In the genomic region with DNA sequence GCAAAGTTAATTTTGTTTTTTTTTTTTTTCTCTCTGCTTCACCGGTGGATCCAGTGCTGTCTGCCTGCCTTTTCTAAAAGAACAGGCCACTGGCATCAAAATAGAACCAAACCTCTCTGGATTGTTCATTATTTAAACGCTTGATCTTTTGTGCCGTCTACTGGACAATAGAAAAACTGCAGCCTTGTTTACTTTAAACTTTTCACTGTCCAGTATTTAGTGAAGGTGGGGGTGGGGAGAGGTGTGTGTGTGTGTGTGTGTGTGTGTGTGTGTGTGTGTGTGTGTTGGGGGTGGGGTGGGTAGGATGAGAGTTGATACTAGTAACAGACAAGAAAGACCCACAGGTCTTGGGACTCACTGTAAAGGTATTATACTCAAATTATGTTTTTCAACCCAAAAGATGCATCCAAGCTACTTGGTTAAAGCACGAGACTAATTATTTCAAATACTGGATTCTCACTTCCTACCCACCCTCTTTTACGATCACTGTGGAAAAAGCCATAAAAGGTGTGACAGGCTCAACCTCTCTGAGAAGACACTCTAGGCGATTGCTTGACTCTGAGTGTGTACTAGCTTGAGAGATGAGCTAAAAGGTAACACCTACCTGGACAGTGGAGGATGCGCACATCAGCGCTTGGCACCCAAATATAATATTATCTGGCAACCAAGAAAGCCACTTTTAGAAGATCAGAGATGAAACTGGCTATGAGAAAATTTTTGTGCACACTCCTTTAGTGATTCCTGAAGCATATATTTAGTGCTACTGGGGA, we compare ENCODE assay signal across 9 mouse cellular contexts. TPM values are rescaled to one million over a fixed set of nuclear protein-coding genes. Genes with fewer than 3 reads are reported as not detected.
DNase-seq lines count a peak whose midpoint lies in the region; ATAC-seq lines count a peak whose summit lies in the region.
"Had no signal": no experiment of that assay in that cellular context is flagged by ENCODE, and none has a peak within 500 bp of the region (broad histone marks: within the 10 kb centered on the region; RNA-seq: fewer than 3 reads in every experiment).

No protein-coding gene starts in this region.

- no peak overlapping the region for H3K4me3 ChIP-seq in heart, embryonic 10.5 days
- no peak overlapping the region for H3K4me3 ChIP-seq in midbrain, embryonic 11.5 days (ENCODE audit: low read depth, low read length)
- no peak overlapping the region for H3K4me3 ChIP-seq in midbrain, embryonic 16.5 days (ENCODE audit: low read depth, low read length)
- H3K4me3 ChIP-seq: embryonic facial prominence, embryonic 13.5 days had no signal

- no peak for ATAC-seq in midbrain, embryonic 11.5 days (ENCODE audit: low FRiP score)
- ATAC-seq in midbrain, embryonic 16.5 days: no peak

- no peak overlapping the region for H3K9ac ChIP-seq in midbrain, embryonic 11.5 days (ENCODE audit: low read length)
- no peak overlapping the region for H3K9ac ChIP-seq in midbrain, embryonic 16.5 days (ENCODE audit: low read depth, low read length)
- H3K9ac ChIP-seq: embryonic facial prominence, embryonic 13.5 days had no signal

- 31% methylated on average over 8 of the region's 8 CpGs for WGBS in heart, embryonic 10.5 days
- 35% methylated on average over 8 of the region's 8 CpGs for WGBS in midbrain, embryonic 11.5 days
- WGBS in midbrain, embryonic 16.5 days: 33% methylated on average over 8 of the region's 8 CpGs

- H3K36me3 ChIP-seq in heart, embryonic 10.5 days: no peaks in the 10 kb centered on the region
- no peaks in the 10 kb centered on the region for H3K36me3 ChIP-seq in midbrain, embryonic 11.5 days (ENCODE audit: control insufficient read depth, insufficient read depth, low read length)
- no peaks in the 10 kb centered on the region for H3K36me3 ChIP-seq in midbrain, embryonic 16.5 days (ENCODE audit: control insufficient read depth, insufficient read depth, low read length)
- H3K36me3 ChIP-seq: embryonic facial prominence, embryonic 13.5 days had no signal

- H3K27ac ChIP-seq in heart, embryonic 10.5 days: no peak overlapping the region; the same call in 1 of the 2 replicates
- H3K27ac ChIP-seq in midbrain, embryonic 11.5 days (ENCODE audit: low read depth, low read length): no peak overlapping the region
- H3K27ac ChIP-seq in midbrain, embryonic 16.5 days (ENCODE audit: low read length): no peak overlapping the region
- H3K27ac ChIP-seq: embryonic facial prominence, embryonic 13.5 days had no signal

- H3K27me3 ChIP-seq in heart, embryonic 10.5 days (ENCODE audit: insufficient read depth, poor library complexity, severe bottlenecking): no peaks in the 10 kb centered on the region
- H3K27me3 ChIP-seq in midbrain, embryonic 11.5 days (ENCODE audit: control insufficient read depth, insufficient read depth, low read length): peaks cover 10% of the 10 kb centered on the region
- H3K27me3 ChIP-seq in midbrain, embryonic 16.5 days (ENCODE audit: control insufficient read depth, insufficient read depth, low read depth, low read length): peaks cover 11% of the 10 kb centered on the region

- peak; percentile 66 to 79 for DNase-seq in heart, adult 18-20 months
- DNase-seq in heart, embryonic 10.5 days (ENCODE audit: low spot score): no peak
- peak; percentile 93 for DNase-seq in midbrain, embryonic 11.5 days (ENCODE audit: low spot score, missing footprints)
- DNase-seq in embryo, embryonic 11 days: peak; percentile 82
- peak; percentile 87 for DNase-seq in retina, postnatal 1 day
- no peak for DNase-seq in urinary bladder, adult 2 months (ENCODE audit: low spot score)
- DNase-seq in T-cell, adult 2 months (ENCODE audit: low spot score): no peak

- H3K9me3 ChIP-seq in heart, embryonic 10.5 days: no peaks in the 10 kb centered on the region
- H3K9me3 ChIP-seq in midbrain, embryonic 11.5 days (ENCODE audit: control insufficient read depth, low read length): no peaks in the 10 kb centered on the region
- H3K9me3 ChIP-seq in midbrain, embryonic 16.5 days (replicated peaks; ENCODE audit: control insufficient read depth, low read length, poor library complexity, severe bottlenecking): no peaks in the 10 kb centered on the region
- H3K9me3 ChIP-seq: embryonic facial prominence, embryonic 13.5 days had no signal

- no peak overlapping the region for H3K4me2 ChIP-seq in midbrain, embryonic 11.5 days
- H3K4me2 ChIP-seq in midbrain, embryonic 16.5 days (ENCODE audit: low read length): no peak overlapping the region

- H3K4me1 ChIP-seq in heart, embryonic 10.5 days: peaks cover 38% of the 10 kb centered on the region
- peaks cover 28% of the 10 kb centered on the region for H3K4me1 ChIP-seq in midbrain, embryonic 11.5 days (ENCODE audit: control insufficient read depth, insufficient read depth, low read length)
- H3K4me1 ChIP-seq in midbrain, embryonic 16.5 days (ENCODE audit: control insufficient read depth, insufficient read depth, low read length): peaks cover 18% of the 10 kb centered on the region

RNA-seq across cellular contexts. Expression of gene Meis1, which starts 5.9 kb away (rescaled TPM):
- total RNA-seq in heart, adult 18-20 months (2021): 10 to 100 TPM; 25.0 to 25.2 TPM
- polyA plus RNA-seq in heart, embryonic 10.5 days (2016; fragmentation: Nextera tagmentation; extraction: Ambion mirVana): 111 and 139 TPM in 2 replicates
- 39.4 and 39.6 TPM in 2 replicates for polyA plus RNA-seq in midbrain, embryonic 11.5 days (2014; fragmentation: Nextera tagmentation; extraction: Ambion mirVana)
- polyA plus RNA-seq in midbrain, embryonic 16.5 days (2015; fragmentation: Nextera tagmentation; extraction: Ambion mirVana): 34.6 and 35.5 TPM in 2 replicates
- polyA plus RNA-seq in urinary bladder, adult 2 months (2012; rRNA removed): 127 and 134 TPM in 2 replicates

Comparison
In these comparisons a context has a peak if more than half of its experiments do, and no peak if none do; other contexts are left out.
1. DNase-seq: peak in heart, adult 18-20 months (2 of 2), midbrain, embryonic 11.5 days (single experiment), embryo, embryonic 11 days (single experiment) and retina, postnatal 1 day (single experiment); none in heart, embryonic 10.5 days (single experiment), urinary bladder, adult 2 months (single experiment) and T-cell, adult 2 months (single experiment).